Mouse (Mus musculus): ENCODE data around the gene Ffar4. TPM values are rescaled to one million over a fixed set of nuclear protein-coding genes. Genes with fewer than 3 reads are reported as not detected.

Gene Ffar4
- not detected in 2 replicates for polyA plus RNA-seq (2014; fragmentation: Nextera tagmentation; extraction: Ambion mirVana)

GRCm38 (mm10) chr19:38096858-38097758, at the start of gene Ffar4:
Ffar4 (plus strand) TSS chr19:38097071.
- DNase-seq (ENCODE audit: low spot score) (peak; percentile 58), ATAC-seq (replicated peaks; ENCODE audit: low FRiP score) (no peak)
- Histone ChIP-seq H3K4me3 (ENCODE audit: low read depth, low read length) (peak within 1 kb of the TSS; percentile 18), H3K9me3 (ENCODE audit: control insufficient read depth, low read length) (no peaks in the 10 kb centered on the region), H3K27me3 (ENCODE audit: control insufficient read depth, insufficient read depth, low read length) (peaks cover 33% of the 10 kb centered on the region), H3K36me3 (ENCODE audit: control insufficient read depth, insufficient read depth, low read length) (no peaks in the 10 kb centered on the region), H3K27ac (ENCODE audit: low read depth, low read length) (no peak within 1 kb of the TSS), H3K4me1 (replicated peaks; ENCODE audit: control insufficient read depth, insufficient read depth, low read length) (0 out of 2 replicates have a peak, but pooled peaks cover 2% of the 10 kb centered on the region), H3K9ac (ENCODE audit: low read length) (no peak within 1 kb of the TSS), H3K4me2 (ENCODE audit: low read depth, low read length, severe bottlenecking) (peak within 1 kb of the TSS; percentile 45)
- WGBS: under 1% methylated on average over 77 of the region's 77 CpGs

GRCm38 (mm10) chr19:38049686-38050085, 47.2 kb upstream of the Ffar4 start:
- Histone ChIP-seq H3K27ac (ENCODE audit: low read depth, low read length) (no peak overlapping the region), H3K9me3 (ENCODE audit: control insufficient read depth, low read length) (no peaks in the 10 kb centered on the region), H3K9ac (ENCODE audit: low read length) (no peak overlapping the region), H3K4me1 (replicated peaks; ENCODE audit: control insufficient read depth, insufficient read depth, low read length) (no peaks in the 10 kb centered on the region), H3K36me3 (ENCODE audit: control insufficient read depth, insufficient read depth, low read length) (no peaks in the 10 kb centered on the region), H3K4me3 (ENCODE audit: low read depth, low read length) (no peak overlapping the region), H3K27me3 (ENCODE audit: control insufficient read depth, insufficient read depth, low read length) (no peaks in the 10 kb centered on the region), H3K4me2 (ENCODE audit: low read depth, low read length, severe bottlenecking) (no peak overlapping the region)
- DNase-seq (ENCODE audit: low spot score) (no peak), ATAC-seq (replicated peaks; ENCODE audit: low FRiP score) (no peak)
- WGBS: 92% methylated on average over 1 of the region's 1 CpGs

GRCm38 (mm10) chr19:38053227-38054041, 43.4 kb upstream of the Ffar4 start:
- peak overlapping the region; percentile 75; the same call in 1 of the 2 replicates for H3K4me3 ChIP-seq (ENCODE audit: low read depth, low read length)
- no peak overlapping the region for H3K27ac ChIP-seq (ENCODE audit: low read depth, low read length)
- H3K36me3 ChIP-seq (ENCODE audit: control insufficient read depth, insufficient read depth, low read length): peaks cover 3% of the 10 kb centered on the region; the same call in 1 of the 2 replicates
- H3K27me3 ChIP-seq (ENCODE audit: control insufficient read depth, insufficient read depth, low read length): no peaks in the 10 kb centered on the region
- ATAC-seq (replicated peaks; ENCODE audit: low FRiP score) (no peak), DNase-seq (ENCODE audit: low spot score) (no peak)
- peak overlapping the region; percentile 53; the same call in 1 of the 2 replicates for H3K4me2 ChIP-seq (ENCODE audit: low read depth, low read length, severe bottlenecking)
- no peaks in the 10 kb centered on the region for H3K9me3 ChIP-seq (ENCODE audit: control insufficient read depth, low read length)
- H3K9ac ChIP-seq (ENCODE audit: low read length): no peak overlapping the region
- 33% methylated on average over 8 of the region's 8 CpGs for WGBS
- peaks cover 5% of the 10 kb centered on the region; the same call in 1 of the 2 replicates for H3K4me1 ChIP-seq (replicated peaks; ENCODE audit: control insufficient read depth, insufficient read depth, low read length)

- Histone ChIP-seq H3K9ac (ENCODE audit: low read length) (peak overlapping the region; percentile 53), H3K27ac (ENCODE audit: low read depth, low read length) (no peak overlapping the region), H3K4me1 (replicated peaks; ENCODE audit: control insufficient read depth, insufficient read depth, low read length) (peaks cover 5% of the 10 kb centered on the region; the same call in 1 of the 2 replicates), H3K27me3 (ENCODE audit: control insufficient read depth, insufficient read depth, low read length) (no peaks in the 10 kb centered on the region), H3K9me3 (ENCODE audit: control insufficient read depth, low read length) (no peaks in the 10 kb centered on the region), H3K4me2 (ENCODE audit: low read depth, low read length, severe bottlenecking) (peak overlapping the region; percentile 53), H3K4me3 (ENCODE audit: low read depth, low read length) (peak overlapping the region; percentile 75), H3K36me3 (ENCODE audit: control insufficient read depth, insufficient read depth, low read length) (peaks cover 3% of the 10 kb centered on the region; the same call in 1 of the 2 replicates)
- ATAC-seq (replicated peaks; ENCODE audit: low FRiP score) (no peak), DNase-seq (ENCODE audit: low spot score) (no peak)
- WGBS: 1% methylated on average over 23 of the region's 23 CpGs
Measured at GRCm38 (mm10) chr19:38054149-38054719, 42.6 kb upstream of the Ffar4 start.

GRCm38 (mm10) chr19:38054720-38055192, 42.1 kb upstream of the Ffar4 start, which contains the start of gene Cep55:
Cep55 (plus strand) TSS chr19:38055011.
- Histone ChIP-seq H3K4me2 (ENCODE audit: low read depth, low read length, severe bottlenecking) (peak within 1 kb of the TSS; percentile 67), H3K9me3 (ENCODE audit: control insufficient read depth, low read length) (no peaks in the 10 kb centered on the region), H3K27ac (ENCODE audit: low read depth, low read length) (peak within 1 kb of the TSS; percentile 57; the same call in 1 of the 2 replicates), H3K27me3 (ENCODE audit: control insufficient read depth, insufficient read depth, low read length) (no peaks in the 10 kb centered on the region), H3K9ac (ENCODE audit: low read length) (peak within 1 kb of the TSS; percentile 78), H3K4me1 (replicated peaks; ENCODE audit: control insufficient read depth, insufficient read depth, low read length) (peaks cover 5% of the 10 kb centered on the region; the same call in 1 of the 2 replicates), H3K4me3 (ENCODE audit: low read depth, low read length) (peak within 1 kb of the TSS; percentile 75), H3K36me3 (ENCODE audit: control insufficient read depth, insufficient read depth, low read length) (peaks cover 3% of the 10 kb centered on the region; the same call in 1 of the 2 replicates)
- ATAC-seq (replicated peaks; ENCODE audit: low FRiP score): peak; percentile 95
- DNase-seq (ENCODE audit: low spot score): peak; percentile 100
- WGBS: under 1% methylated on average over 35 of the region's 36 CpGs

GRCm38 (mm10) chr19:38055798-38056197, 41.1 kb upstream of the Ffar4 start:
- Histone ChIP-seq H3K4me3 (ENCODE audit: low read depth, low read length) (peak overlapping the region; percentile 75), H3K9me3 (ENCODE audit: control insufficient read depth, low read length) (no peaks in the 10 kb centered on the region), H3K4me2 (ENCODE audit: low read depth, low read length, severe bottlenecking) (peak overlapping the region; percentile 67), H3K4me1 (replicated peaks; ENCODE audit: control insufficient read depth, insufficient read depth, low read length) (peaks cover 5% of the 10 kb centered on the region; the same call in 1 of the 2 replicates), H3K27me3 (ENCODE audit: control insufficient read depth, insufficient read depth, low read length) (no peaks in the 10 kb centered on the region), H3K27ac (ENCODE audit: low read depth, low read length) (no peak overlapping the region), H3K9ac (ENCODE audit: low read length) (peak overlapping the region; percentile 78), H3K36me3 (ENCODE audit: control insufficient read depth, insufficient read depth, low read length) (peaks cover 5% of the 10 kb centered on the region; the same call in 1 of the 2 replicates)
- DNase-seq (ENCODE audit: low spot score): no peak
- WGBS: 23% methylated on average over 6 of the region's 6 CpGs
- ATAC-seq (replicated peaks; ENCODE audit: low FRiP score): no peak

GRCm38 (mm10) chr19:38056276-38056675, 40.6 kb upstream of the Ffar4 start:
- H3K4me2 ChIP-seq (ENCODE audit: low read depth, low read length, severe bottlenecking): peak overlapping the region; percentile 67
- peaks cover 5% of the 10 kb centered on the region; the same call in 1 of the 2 replicates for H3K4me1 ChIP-seq (replicated peaks; ENCODE audit: control insufficient read depth, insufficient read depth, low read length)
- H3K9ac ChIP-seq (ENCODE audit: low read length): peak overlapping the region; percentile 38; the same call in 1 of the 2 replicates
- ATAC-seq (replicated peaks; ENCODE audit: low FRiP score) (no peak), DNase-seq (ENCODE audit: low spot score) (no peak)
- H3K36me3 ChIP-seq (ENCODE audit: control insufficient read depth, insufficient read depth, low read length): peaks cover 5% of the 10 kb centered on the region; the same call in 1 of the 2 replicates
- peak overlapping the region; percentile 75 for H3K4me3 ChIP-seq (ENCODE audit: low read depth, low read length)
- no peaks in the 10 kb centered on the region for H3K27me3 ChIP-seq (ENCODE audit: control insufficient read depth, insufficient read depth, low read length)
- no peaks in the 10 kb centered on the region for H3K9me3 ChIP-seq (ENCODE audit: control insufficient read depth, low read length)
- no peak overlapping the region for H3K27ac ChIP-seq (ENCODE audit: low read depth, low read length)
- WGBS: 54% methylated on average over 3 of the region's 3 CpGs

All from forebrain, embryonic 11.5 days (tissue).